Mouse (Mus musculus): ENCODE data around the gene Reg1.
"Not testable (repeated sequence)": the region's sequence is repeated elsewhere in the genome, so short reads cannot be mapped to it uniquely, and the experiment has no call there.

Reg1 gene

GRCm38 (mm10) chr6:78422411-78422810 is at the start of gene Reg1:
Reg1 (plus strand) TSS chr6:78422711.
- not testable (repeated sequence) for DNase-seq

GRCm38 (mm10) chr6:78378765-78379164 is 43.7 kb upstream of the Reg1 start, which contains the start of gene Reg3d:
Reg3d (minus strand) TSS chr6:78378865.
- no peak for DNase-seq

DNA sequence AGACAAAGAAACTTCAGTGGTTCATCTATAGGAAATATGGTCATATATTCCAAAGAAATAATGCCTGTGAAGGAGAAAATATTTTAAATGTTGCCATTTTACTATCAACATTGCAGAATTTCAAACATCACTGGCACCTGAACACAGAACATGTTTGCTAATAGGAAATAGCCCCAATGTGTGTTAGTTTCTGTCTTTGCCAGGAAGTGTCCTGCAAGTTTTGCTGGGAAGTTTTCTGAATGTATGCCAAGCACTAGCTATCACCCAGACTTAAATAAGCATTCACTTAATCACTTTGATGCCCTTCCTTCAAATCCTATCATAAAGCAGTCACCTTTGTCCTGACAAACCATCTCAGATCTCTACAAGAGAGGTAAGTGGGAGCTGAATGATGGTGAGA is 42.1 kb upstream of the Reg1 start, which contains the start of gene Reg3a:
Gene Reg3a (plus strand): TSS at position 301 of the 400 bp plus-strand sequence.
- no peak for DNase-seq

DNA sequence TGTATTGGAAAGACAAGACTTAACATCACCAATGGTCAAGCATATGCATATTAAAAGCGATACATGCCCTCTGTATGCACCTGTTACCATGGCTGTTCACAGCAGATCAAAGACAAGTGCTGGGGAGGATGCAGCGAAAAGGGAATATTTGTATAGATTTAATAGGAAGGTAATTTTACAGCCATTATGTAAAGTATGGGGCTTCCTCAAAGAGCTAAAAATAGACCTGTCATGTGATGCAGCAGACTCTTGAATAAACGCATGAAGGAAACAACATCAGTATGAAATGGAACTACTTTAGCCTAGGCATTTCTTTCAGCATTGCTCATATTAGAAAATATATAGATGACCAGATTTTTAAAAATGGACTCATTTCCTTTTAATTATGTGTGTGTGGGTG is 36.9 kb upstream of the Reg1 start:
- no peak for DNase-seq

GRCm38 (mm10) chr6:78395323-78395722 is 27.2 kb upstream of the Reg1 start, which contains the start of gene Reg2:
Reg2 (plus strand) TSS chr6:78395623.
- not testable (repeated sequence) for DNase-seq

DNA sequence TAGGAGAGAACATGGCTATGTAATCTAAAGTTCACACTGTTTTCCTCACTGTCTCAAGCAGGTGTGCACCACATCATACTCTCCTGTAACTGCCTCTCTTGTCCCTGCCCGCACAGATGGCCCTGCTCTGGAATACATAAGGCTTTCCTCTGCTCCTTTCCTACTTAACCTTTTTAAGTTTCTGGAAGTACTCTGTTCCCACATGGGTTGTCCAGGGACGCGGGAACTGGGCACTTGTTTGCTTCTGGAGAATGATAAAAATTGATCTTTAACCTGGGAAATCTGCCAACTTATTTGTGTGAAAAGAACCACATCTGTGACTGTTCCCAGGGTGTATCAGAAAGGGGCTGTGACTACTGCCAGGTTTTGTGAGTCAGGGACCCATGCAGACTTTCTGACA is 3.0 kb downstream of the Reg1 start:
- DNase-seq, result no peak

GRCm38 (mm10) chr6:78447202-78447601 is 24.7 kb downstream of the Reg1 start:
- no peak for DNase-seq

- no peak for DNase-seq
Measured at GRCm38 (mm10) chr6:78448409-78448808, 25.9 kb downstream of the Reg1 start.

GRCm38 (mm10) chr6:78452804-78453203 is 30.3 kb downstream of the Reg1 start:
- no peak for DNase-seq

- DNase-seq, result peak; percentile 7
Measured at GRCm38 (mm10) chr6:78460191-78460825, 37.8 kb downstream of the Reg1 start.

GRCm38 (mm10) chr6:78462360-78462759 is 39.8 kb downstream of the Reg1 start:
- no peak for DNase-seq

DNA sequence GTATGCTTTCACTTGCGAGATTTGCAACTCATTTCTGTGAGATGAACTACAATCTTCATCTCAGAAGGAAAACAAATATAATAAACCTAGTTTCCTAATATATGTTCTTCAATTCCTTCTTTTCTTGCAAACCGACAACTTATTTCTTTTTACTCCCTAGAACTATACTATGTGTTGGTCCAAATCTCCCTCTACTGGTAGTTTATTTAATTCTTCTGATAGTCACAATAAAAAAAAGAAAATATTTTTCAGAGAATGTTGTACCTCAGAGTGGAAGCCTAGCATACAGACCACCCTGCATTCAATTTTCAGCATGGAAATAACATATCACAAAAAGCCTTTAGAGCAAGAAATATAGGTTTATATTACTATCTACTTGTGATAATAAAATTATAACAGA is 40.8 kb downstream of the Reg1 start:
- DNase-seq, result no peak

DNA sequence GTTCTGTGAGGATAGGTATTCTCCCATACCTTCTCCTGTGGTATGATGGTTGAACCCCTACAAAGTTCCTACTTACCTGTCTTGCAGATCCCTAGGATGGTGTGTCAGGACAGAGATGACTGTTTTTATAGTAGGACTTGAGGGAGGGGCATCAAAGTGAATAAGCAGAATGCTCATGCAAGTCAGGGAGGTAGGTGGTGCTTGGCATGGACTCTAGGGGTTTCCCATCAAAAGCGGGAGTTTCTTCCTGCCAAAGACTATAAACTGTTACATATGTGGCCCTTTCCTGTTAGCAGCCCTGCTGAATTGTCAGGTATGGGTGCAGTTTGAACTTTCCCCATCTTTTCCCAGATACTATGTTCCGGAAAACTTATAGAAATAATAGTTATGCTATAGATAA is 46.3 kb downstream of the Reg1 start, which contains the start of gene Reg3g:
Gene Reg3g (minus strand): TSS at position 101 of the 400 bp plus-strand sequence.
- no peak for DNase-seq

DNA sequence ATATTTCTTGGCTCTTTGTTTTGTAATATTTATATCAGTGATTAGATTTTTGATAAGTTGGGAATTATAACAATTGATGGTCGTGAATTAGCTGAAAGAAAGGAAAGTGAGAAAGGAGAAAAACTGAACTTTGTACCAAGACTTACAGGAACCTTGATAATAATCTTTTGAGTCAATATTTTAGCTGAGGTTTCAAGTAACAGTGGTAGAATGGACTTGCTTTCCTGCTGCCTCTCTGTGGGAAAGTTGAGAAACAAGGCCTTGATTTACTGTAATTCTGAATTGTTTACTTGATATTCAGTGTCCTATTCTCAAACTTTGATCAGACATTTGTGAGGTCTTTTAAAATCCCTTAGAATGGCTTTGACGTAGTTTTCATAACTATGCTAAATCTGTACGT is 46.8 kb downstream of the Reg1 start:
- DNase-seq, result no peak

Measured in right cerebral cortex, postnatal 4 days (tissue).